Mouse (Mus musculus) adrenal gland, postnatal 10 days (tissue): ENCODE measurements around the gene Gm10320. TPM values are rescaled to one million over a fixed set of nuclear protein-coding genes. Genes with fewer than 3 reads are reported as not detected.

ENCODE experiments used
- DNase-seq: peaks from one replicate; pipeline ENCODE4 v3.0.0; 2021; ENCODE audit warnings: mixed read lengths
- total RNA-seq, 2 experiments: library from RNA; stranded (reverse); gene quantifications; 2 replicates each; pipeline ENCODE4 v1.2.3; 2021

Gene Gm10320
- total RNA-seq, 2 experiments from 2014 or later, result 0.75 TPM; not detected in 1

DNA sequence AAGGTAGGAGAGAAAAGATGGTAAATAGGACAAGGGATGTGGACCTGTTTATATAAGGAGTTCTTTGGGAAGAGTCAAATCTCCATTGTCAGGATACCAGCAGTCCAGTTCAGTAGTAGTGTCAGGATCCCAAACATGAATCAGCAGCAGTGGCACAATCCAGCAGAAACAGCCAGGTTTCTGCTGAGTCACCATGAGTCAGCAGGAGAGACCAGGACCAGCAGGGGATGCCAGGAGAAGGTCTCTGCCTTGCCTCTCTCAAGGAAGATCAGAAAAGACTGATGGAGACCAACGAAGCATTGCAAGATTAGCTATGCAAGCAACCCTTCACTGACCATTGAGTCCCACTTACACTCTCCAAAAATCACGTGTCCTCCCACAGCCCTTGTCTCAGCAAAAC lies 35.4 kb downstream of the Gm10320 start:
- no peak for DNase-seq

GRCm38 (mm10) chr13:98455646-98456045 lies 36.2 kb downstream of the Gm10320 start:
- no peak for DNase-seq

GRCm38 (mm10) chr13:98454224-98454967 lies 37.4 kb downstream of the Gm10320 start:
- DNase-seq, result no peak

- no peak for DNase-seq
These were observed 38.7 kb downstream of the Gm10320 start for GRCm38 (mm10) chr13:98453146-98453545.

DNA sequence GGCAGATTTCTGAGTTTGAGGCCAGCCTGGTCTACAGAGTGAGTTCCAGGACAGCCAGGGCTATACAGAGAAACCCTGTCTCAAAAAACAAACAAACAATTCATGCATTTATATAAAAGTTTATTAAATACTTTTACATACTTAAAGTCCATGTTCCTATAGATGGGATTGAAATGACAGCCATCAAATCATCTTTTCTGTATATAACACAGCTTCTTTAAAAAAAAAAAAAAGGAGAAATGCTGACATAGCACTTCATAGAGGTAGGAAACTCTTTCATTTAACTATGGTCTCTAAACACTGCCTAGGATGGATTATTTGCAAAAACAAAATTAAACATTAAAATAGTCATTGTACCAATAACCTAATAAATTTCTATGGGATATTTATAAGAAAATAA lies 43.1 kb downstream of the Gm10320 start:
- no peak for DNase-seq

DNA sequence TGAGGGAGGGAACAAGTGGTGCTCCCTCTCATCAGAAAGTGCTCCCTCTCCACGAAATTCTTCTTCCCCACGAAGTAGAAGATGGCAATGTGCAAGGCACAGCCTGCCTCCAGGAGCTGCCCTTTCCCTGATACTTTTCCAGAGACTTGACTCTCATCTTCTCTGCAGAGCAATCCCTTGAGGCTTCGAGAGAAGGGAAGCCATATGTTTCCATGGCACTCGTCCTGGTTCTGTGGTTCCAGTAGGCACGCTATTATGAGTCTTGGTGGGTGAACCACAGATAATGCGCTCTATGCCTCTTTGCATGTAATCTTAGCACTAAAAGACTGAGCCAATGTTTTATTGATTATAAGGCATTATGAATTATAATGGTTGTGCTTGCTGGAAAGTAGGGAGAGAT lies 44.1 kb downstream of the Gm10320 start:
- DNase-seq, result no peak

GRCm38 (mm10) chr13:98445391-98446125 lies 46.2 kb downstream of the Gm10320 start:
- DNase-seq, result no peak

DNA sequence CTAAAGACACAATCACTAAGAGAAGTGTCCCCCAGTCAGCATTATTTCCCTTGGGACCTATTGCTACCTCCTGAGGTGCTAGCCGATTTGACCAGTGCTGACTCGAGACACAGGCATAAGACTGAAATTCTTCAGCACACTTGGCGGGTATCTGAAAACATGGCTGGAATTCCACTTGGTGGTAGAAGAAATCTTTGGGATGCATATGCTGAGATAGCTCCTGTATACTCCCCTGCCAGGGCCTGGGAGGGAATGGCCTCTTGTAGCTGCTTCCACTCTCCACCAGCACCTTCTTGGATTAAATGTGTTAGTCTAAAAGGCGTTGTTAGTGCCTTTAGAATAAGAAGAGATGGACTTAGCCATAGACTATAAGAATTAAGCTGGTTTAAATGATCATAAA lies 50.8 kb downstream of the Gm10320 start:
- no peak for DNase-seq

DNA sequence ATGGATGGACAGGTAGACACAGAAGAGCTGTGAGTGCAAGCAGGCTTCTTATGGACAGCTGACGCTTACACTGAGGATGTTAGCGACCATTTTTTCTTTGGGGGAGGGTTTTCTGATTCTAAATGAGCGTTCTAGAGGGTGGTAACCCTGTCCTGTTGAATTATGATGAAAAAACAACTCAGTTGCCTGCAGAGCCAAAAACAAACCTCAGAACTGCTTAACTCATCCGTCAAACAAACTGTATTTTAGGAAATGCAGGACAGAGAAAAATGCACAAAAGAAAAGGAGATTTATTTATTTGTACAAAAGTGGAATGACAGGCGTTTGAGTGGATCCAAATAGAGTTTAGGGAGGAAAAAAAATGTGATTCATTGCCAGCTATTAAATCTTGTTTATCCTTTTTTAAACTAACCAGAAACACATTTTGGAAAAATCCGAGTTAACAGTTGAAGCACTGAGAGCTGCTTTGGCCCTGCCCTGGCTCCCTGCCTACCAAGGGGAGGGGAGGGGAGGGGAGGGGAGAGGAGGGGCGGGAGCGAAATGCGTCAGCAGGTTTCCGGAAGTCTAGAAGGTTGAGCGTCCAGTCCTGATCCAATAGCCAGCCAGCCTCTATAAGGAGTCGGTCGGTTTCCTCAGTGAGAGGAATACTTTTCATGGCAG lies 51.4 kb downstream of the Gm10320 start:
- DNase-seq, result peak; percentile 42

Other genes with a start within 250 kb of the Gm10320 start
- gene Utp15, start 229.0 kb downstream of the Gm10320 start, total RNA-seq, result 10 to 100 TPM; 16.4 TPM
- 10 to 100 TPM; 22.7 to 26.9 TPM for gene Ankra2, start 228.9 kb downstream of the Gm10320 start, total RNA-seq
- not detected for gene Gm21976, start 212.1 kb downstream of the Gm10320 start, total RNA-seq
- 100 to 1,000 TPM; 361 to 381 TPM for gene Btf3, start 175.0 kb downstream of the Gm10320 start, total RNA-seq
- 1 to 10 TPM in 1 of 2 experiments, under 1 TPM in 1; 0.72 to 1.1 TPM for gene Foxd1, start 137.8 kb downstream of the Gm10320 start, total RNA-seq
- not detected for gene Tmem174, start 145.4 kb upstream of the Gm10320 start, total RNA-seq
- 1 to 10 TPM; 2.3 to 2.9 TPM for gene Tmem171, start 202.8 kb upstream of the Gm10320 start, total RNA-seq